Mouse (Mus musculus): Measurements from ENCODE around the gene Lmo3.

- TF ChIP-seq POLR2A (IDR thresholded peaks at IDR 0.05; ENCODE audit: control insufficient read depth, low read depth, low read length) = no peak
- TF ChIP-seq CTCF (IDR thresholded peaks at IDR 0.05; ENCODE audit: control insufficient read depth, insufficient read depth, insufficient replicate concordance, low read depth, low read length) = no peak
Observed at GRCm38 (mm10) chr6:138580491-138581076, 1.2 kb downstream of the Lmo3 start.

Measured in testis, adult 2 months (tissue).